Mouse (Mus musculus): Measurements from ENCODE around the gene Zfp61. TPM values are rescaled to one million over a fixed set of nuclear protein-coding genes. Genes with fewer than 3 reads are reported as not detected.

The Zfp61 gene
- total and polyA plus RNA-seq, 2 experiments from 2014 or later = 18.3 to 30.3 TPM

- H3K4me3 ChIP-seq (ENCODE audit: low read depth, low read length) = no peak overlapping the region
- peaks cover 3% of the 10 kb centered on the region for H3K4me1 ChIP-seq (ENCODE audit: insufficient read depth, low read length)
- no peak for TF ChIP-seq CTCF (IDR thresholded peaks at IDR 0.05)
- H3K27me3 ChIP-seq (ENCODE audit: insufficient read depth, low read length) = no peaks in the 10 kb centered on the region
- DNase-seq (ENCODE audit: low spot score) (no peak), ATAC-seq (ENCODE audit: low FRiP score) (no peak)
- H3K36me3 ChIP-seq (ENCODE audit: insufficient read depth, low read length) = peaks cover 20% of the 10 kb centered on the region
- no peak overlapping the region for H3K4me2 ChIP-seq (ENCODE audit: low read depth, low read length, poor library complexity, severe bottlenecking)
- 91% methylated on average over 4 of the region's 4 CpGs for WGBS
- no peak overlapping the region for H3K27ac ChIP-seq (ENCODE audit: low read depth, low read length)
- H3K9me3 ChIP-seq (ENCODE audit: low read length) = no peaks in the 10 kb centered on the region
- H3K9ac ChIP-seq (replicated peaks; ENCODE audit: low read length, poor library complexity, severe bottlenecking) = no peak overlapping the region
These were observed 41.1 kb downstream of the Zfp61 start for GRCm38 (mm10) chr7:24260000-24260312.

- Histone ChIP-seq H3K4me2 (ENCODE audit: low read depth, low read length, poor library complexity, severe bottlenecking) (no peak overlapping the region), H3K9ac (replicated peaks; ENCODE audit: low read length, poor library complexity, severe bottlenecking) (no peak overlapping the region), H3K27ac (ENCODE audit: low read depth, low read length) (no peak overlapping the region), H3K4me3 (ENCODE audit: low read depth, low read length) (no peak overlapping the region), H3K4me1 (ENCODE audit: insufficient read depth, low read length) (peaks cover 3% of the 10 kb centered on the region), H3K36me3 (ENCODE audit: insufficient read depth, low read length) (peaks cover 20% of the 10 kb centered on the region), H3K9me3 (ENCODE audit: low read length) (no peaks in the 10 kb centered on the region), H3K27me3 (ENCODE audit: insufficient read depth, low read length) (no peaks in the 10 kb centered on the region)
- DNase-seq (ENCODE audit: low spot score) (no peak), ATAC-seq (ENCODE audit: low FRiP score) (no peak)
- TF ChIP-seq CTCF (IDR thresholded peaks at IDR 0.05) = no peak
- 91% methylated on average over 13 of the region's 13 CpGs for WGBS
These were observed 41.6 kb downstream of the Zfp61 start for GRCm38 (mm10) chr7:24259306-24259999.

GRCm38 (mm10) chr7:24254633-24255474 is 46.2 kb downstream of the Zfp61 start, which contains the start of gene Zfp108:
Gene Zfp108 (plus strand): TSS chr7:24254794.
- Histone ChIP-seq H3K36me3 (ENCODE audit: insufficient read depth, low read length) (peaks cover 5% of the 10 kb centered on the region; the same call in 1 of the 2 replicates), H3K9ac (replicated peaks; ENCODE audit: low read length, poor library complexity, severe bottlenecking) (peak within 1 kb of the TSS; percentile 55), H3K9me3 (ENCODE audit: low read length) (no peaks in the 10 kb centered on the region), H3K27ac (ENCODE audit: low read depth, low read length) (peak within 1 kb of the TSS; percentile 34; the same call in 1 of the 2 replicates), H3K4me3 (ENCODE audit: low read depth, low read length) (peak within 1 kb of the TSS; percentile 56), H3K27me3 (ENCODE audit: insufficient read depth, low read length) (no peaks in the 10 kb centered on the region), H3K4me1 (ENCODE audit: insufficient read depth, low read length) (peaks cover 3% of the 10 kb centered on the region), H3K4me2 (ENCODE audit: low read depth, low read length, poor library complexity, severe bottlenecking) (peak within 1 kb of the TSS; percentile 71)
- DNase-seq (ENCODE audit: low spot score) = peak; percentile 95
- ATAC-seq (ENCODE audit: low FRiP score) = peak; percentile 83
- TF ChIP-seq CTCF (IDR thresholded peaks at IDR 0.05) = no peak
- 21% methylated on average over 21 of the region's 21 CpGs for WGBS

- peaks cover 3% of the 10 kb centered on the region for H3K4me1 ChIP-seq (ENCODE audit: insufficient read depth, low read length)
- DNase-seq (ENCODE audit: low spot score) (no peak), ATAC-seq (ENCODE audit: low FRiP score) (peak; percentile 49)
- 64% methylated on average over 9 of the region's 9 CpGs for WGBS
- TF ChIP-seq CTCF (IDR thresholded peaks at IDR 0.05) = no peak
- no peak overlapping the region for H3K27ac ChIP-seq (ENCODE audit: low read depth, low read length)
- peaks cover 3% of the 10 kb centered on the region; the same call in 1 of the 2 replicates for H3K36me3 ChIP-seq (ENCODE audit: insufficient read depth, low read length)
- no peaks in the 10 kb centered on the region for H3K9me3 ChIP-seq (ENCODE audit: low read length)
- H3K9ac ChIP-seq (replicated peaks; ENCODE audit: low read length, poor library complexity, severe bottlenecking) = peak overlapping the region; percentile 55; the same call in 1 of the 2 replicates
- H3K27me3 ChIP-seq (ENCODE audit: insufficient read depth, low read length) = no peaks in the 10 kb centered on the region
- peak overlapping the region; percentile 56 for H3K4me3 ChIP-seq (ENCODE audit: low read depth, low read length)
- peak overlapping the region; percentile 71 for H3K4me2 ChIP-seq (ENCODE audit: low read depth, low read length, poor library complexity, severe bottlenecking)
These were observed 47.0 kb downstream of the Zfp61 start for GRCm38 (mm10) chr7:24253779-24254615.

Small RNA genes lying within 50 kb of the gene (microRNA-seq; reads per million reads assigned to microRNA genes)
- gene Gm27592 (ENCODE audit: borderline number of aligned reads) = not detected

Other genes starting within 250 kb of the Zfp61 start
- gene Vmn1r183, start 248.0 kb downstream of the Zfp61 start, total RNA-seq (2014; rRNA removed) = not detected in 2 replicates
- gene Vmn1r183, start 248.0 kb downstream of the Zfp61 start, polyA plus RNA-seq (2015; fragmentation: Nextera tagmentation; extraction: Ambion mirVana) = not detected in 2 replicates
- gene Zfp180, start 219.3 kb downstream of the Zfp61 start, total RNA-seq (2014; rRNA removed) = 32.7 and 41.2 TPM in 2 replicates
- 24.8 and 25.1 TPM in 2 replicates for gene Zfp180, start 219.3 kb downstream of the Zfp61 start, polyA plus RNA-seq (2015; fragmentation: Nextera tagmentation; extraction: Ambion mirVana)
- gene Zfp112, start 188.9 kb downstream of the Zfp61 start, total RNA-seq (2014; rRNA removed) = 6.9 and 10.0 TPM in 2 replicates
- 4.2 and 4.3 TPM in 2 replicates for gene Zfp112, start 188.9 kb downstream of the Zfp61 start, polyA plus RNA-seq (2015; fragmentation: Nextera tagmentation; extraction: Ambion mirVana)
- 28.0 and 29.9 TPM in 2 replicates for gene Zfp235, start 167.1 kb downstream of the Zfp61 start, total RNA-seq (2014; rRNA removed)
- 20.4 and 22.8 TPM in 2 replicates for gene Zfp235, start 167.1 kb downstream of the Zfp61 start, polyA plus RNA-seq (2015; fragmentation: Nextera tagmentation; extraction: Ambion mirVana)
- 4.1 and 5.3 TPM in 2 replicates for gene Zfp114, start 126.2 kb downstream of the Zfp61 start, total RNA-seq (2014; rRNA removed)
- gene Zfp114, start 126.2 kb downstream of the Zfp61 start, polyA plus RNA-seq (2015; fragmentation: Nextera tagmentation; extraction: Ambion mirVana) = 2.1 and 2.4 TPM in 2 replicates
- gene Zfp111, start 89.8 kb downstream of the Zfp61 start, total RNA-seq (2014; rRNA removed) = 6.2 and 6.7 TPM in 2 replicates
- gene Zfp111, start 89.8 kb downstream of the Zfp61 start, polyA plus RNA-seq (2015; fragmentation: Nextera tagmentation; extraction: Ambion mirVana) = 2.5 and 2.6 TPM in 2 replicates
- 5.4 and 5.5 TPM in 2 replicates for gene Zfp109, start 63.7 kb downstream of the Zfp61 start, total RNA-seq (2014; rRNA removed)
- gene Zfp109, start 63.7 kb downstream of the Zfp61 start, polyA plus RNA-seq (2015; fragmentation: Nextera tagmentation; extraction: Ambion mirVana) = 2.5 TPM in 2 replicates
- gene Zfp108, start 46.4 kb downstream of the Zfp61 start, total RNA-seq (2014; rRNA removed) = 5.5 and 7.4 TPM in 2 replicates
- gene Zfp108, start 46.4 kb downstream of the Zfp61 start, polyA plus RNA-seq (2015; fragmentation: Nextera tagmentation; extraction: Ambion mirVana) = 3.4 and 3.7 TPM in 2 replicates
- 7.4 and 11.1 TPM in 2 replicates for gene Zfp93, start 30.8 kb downstream of the Zfp61 start, total RNA-seq (2014; rRNA removed)
- 2.2 and 2.7 TPM in 2 replicates for gene Zfp93, start 30.8 kb downstream of the Zfp61 start, polyA plus RNA-seq (2015; fragmentation: Nextera tagmentation; extraction: Ambion mirVana)
- gene Zfp94, start 15.4 kb upstream of the Zfp61 start, total RNA-seq (2014; rRNA removed) = 13.3 and 25.0 TPM in 2 replicates
- 17.4 and 22.9 TPM in 2 replicates for gene Zfp94, start 15.4 kb upstream of the Zfp61 start, polyA plus RNA-seq (2015; fragmentation: Nextera tagmentation; extraction: Ambion mirVana)
- gene Tescl, start 32.7 kb upstream of the Zfp61 start, total RNA-seq (2014; rRNA removed) = not detected in 2 replicates
- 0.19 TPM in 1 of 2 replicates, not detected in the other for gene Tescl, start 32.7 kb upstream of the Zfp61 start, polyA plus RNA-seq (2015; fragmentation: Nextera tagmentation; extraction: Ambion mirVana)
- gene Lypd5, start 48.0 kb upstream of the Zfp61 start, total RNA-seq (2014; rRNA removed) = 0.44 TPM in 1 of 2 replicates, not detected in the other
- not detected in 2 replicates for gene Lypd5, start 48.0 kb upstream of the Zfp61 start, polyA plus RNA-seq (2015; fragmentation: Nextera tagmentation; extraction: Ambion mirVana)
- gene Kcnn4, start 69.0 kb upstream of the Zfp61 start, total RNA-seq (2014; rRNA removed) = 0.27 and 2.5 TPM in 2 replicates
- 0.81 and 1.1 TPM in 2 replicates for gene Kcnn4, start 69.0 kb upstream of the Zfp61 start, polyA plus RNA-seq (2015; fragmentation: Nextera tagmentation; extraction: Ambion mirVana)
- gene Smg9, start 98.4 kb upstream of the Zfp61 start, total RNA-seq (2014; rRNA removed) = 34.2 and 50.0 TPM in 2 replicates
- gene Smg9, start 98.4 kb upstream of the Zfp61 start, polyA plus RNA-seq (2015; fragmentation: Nextera tagmentation; extraction: Ambion mirVana) = 28.7 and 30.1 TPM in 2 replicates
- gene Irgc1, start 151.1 kb upstream of the Zfp61 start, total RNA-seq (2014; rRNA removed) = not detected in 2 replicates
- not detected in 2 replicates for gene Irgc1, start 151.1 kb upstream of the Zfp61 start, polyA plus RNA-seq (2015; fragmentation: Nextera tagmentation; extraction: Ambion mirVana)
- gene Plaur, start 161.3 kb upstream of the Zfp61 start, total RNA-seq (2014; rRNA removed) = 1.4 and 3.7 TPM in 2 replicates
- gene Plaur, start 161.3 kb upstream of the Zfp61 start, polyA plus RNA-seq (2015; fragmentation: Nextera tagmentation; extraction: Ambion mirVana) = 0.93 and 1.1 TPM in 2 replicates
- 342 and 354 TPM in 2 replicates for gene Cadm4, start 180.8 kb upstream of the Zfp61 start, total RNA-seq (2014; rRNA removed)
- 82.0 and 88.1 TPM in 2 replicates for gene Cadm4, start 180.8 kb upstream of the Zfp61 start, polyA plus RNA-seq (2015; fragmentation: Nextera tagmentation; extraction: Ambion mirVana)
- gene Zfp428, start 205.8 kb upstream of the Zfp61 start, total RNA-seq (2014; rRNA removed) = 209 and 214 TPM in 2 replicates
- 297 and 314 TPM in 2 replicates for gene Zfp428, start 205.8 kb upstream of the Zfp61 start, polyA plus RNA-seq (2015; fragmentation: Nextera tagmentation; extraction: Ambion mirVana)
- not detected in 2 replicates for gene AC161166.1, start 211.2 kb upstream of the Zfp61 start, total RNA-seq (2014; rRNA removed)
- gene AC161166.1, start 211.2 kb upstream of the Zfp61 start, polyA plus RNA-seq (2015; fragmentation: Nextera tagmentation; extraction: Ambion mirVana) = 0.47 and 0.78 TPM in 2 replicates
- 115 and 119 TPM in 2 replicates for gene Irgq, start 229.5 kb upstream of the Zfp61 start, total RNA-seq (2014; rRNA removed)
- gene Irgq, start 229.5 kb upstream of the Zfp61 start, polyA plus RNA-seq (2015; fragmentation: Nextera tagmentation; extraction: Ambion mirVana) = 21.8 and 23.9 TPM in 2 replicates
- not detected in 2 replicates for gene Pinlyp, start 244.9 kb upstream of the Zfp61 start, total RNA-seq (2014; rRNA removed)
- not detected in 2 replicates for gene Pinlyp, start 244.9 kb upstream of the Zfp61 start, polyA plus RNA-seq (2015; fragmentation: Nextera tagmentation; extraction: Ambion mirVana)
- gene Xrcc1, start 245.1 kb upstream of the Zfp61 start, total RNA-seq (2014; rRNA removed) = 44.6 and 51.8 TPM in 2 replicates
- gene Xrcc1, start 245.1 kb upstream of the Zfp61 start, polyA plus RNA-seq (2015; fragmentation: Nextera tagmentation; extraction: Ambion mirVana) = 41.9 and 43.3 TPM in 2 replicates